Comparison of ENCODE assay signal across 8 mouse cellular contexts in genomic region chr19:5849843-5850527, GRCm38 (mm10). TPM values are rescaled to one million over a fixed set of nuclear protein-coding genes. Genes with fewer than 3 reads are reported as not detected.
DNase-seq lines count a peak whose midpoint lies in the region; ATAC-seq and TF ChIP-seq lines count a peak whose summit lies in the region.

No protein-coding gene starts in this region.

- TF ChIP-seq CTCF in bone marrow macrophage, adult 2 months (IDR thresholded peaks at IDR 0.05; ENCODE audit: low read depth, low read length), result peak; percentile 83
- peak; percentile 98 for TF ChIP-seq CTCF in liver, adult 2 months (IDR thresholded peaks at IDR 0.05; ENCODE audit: low read depth, low read length)

- WGBS in heart, embryonic 11.5 days (ENCODE audit: insufficient replicate concordance), result 28% methylated on average over 11 of the region's 11 CpGs
- 24% methylated on average over 11 of the region's 11 CpGs for WGBS in kidney, embryonic 16.5 days
- WGBS in liver, adult 2 months, result 1% methylated on average over 11 of the region's 11 CpGs

- peak; percentile 95 to 96 for DNase-seq in B cell, adult 2 months
- peak; percentile 97 for DNase-seq in liver, adult 2 months (ENCODE audit: extremely low read depth, low read depth, low spot score)
- peak; percentile 86 to 89 for DNase-seq in spleen, postnatal 36 days (ENCODE audit: low spot score in 2 of 2)

- peak overlapping the region; percentile 29; the same call in 1 of the 2 replicates for H3K4me2 ChIP-seq in heart, embryonic 11.5 days
- H3K4me2 ChIP-seq in kidney, embryonic 16.5 days (replicated peaks; ENCODE audit: low read depth, low read length), result peak overlapping the region; percentile 18; the same call in 1 of the 2 replicates

- H3K4me3 ChIP-seq in bone marrow macrophage, adult 2 months (ENCODE audit: insufficient read depth, low read length), result peak overlapping the region; percentile 81
- 0 out of 2 replicates have a peak overlapping the region, but pooled peaks have one; percentile 5 for H3K4me3 ChIP-seq in heart, embryonic 11.5 days (ENCODE audit: low read depth, low read length)
- H3K4me3 ChIP-seq in kidney, embryonic 16.5 days (ENCODE audit: low read length), result 0 out of 2 replicates have a peak overlapping the region, but pooled peaks have one; percentile 2
- H3K4me3 ChIP-seq in liver, adult 2 months (ENCODE audit: insufficient read depth, low read depth, low read length), result peak overlapping the region; percentile 7

- peak overlapping the region; percentile 100 for H3K27ac ChIP-seq in bone marrow macrophage, adult 2 months (ENCODE audit: insufficient read depth, low read depth, low read length)
- H3K27ac ChIP-seq in heart, embryonic 11.5 days (ENCODE audit: low read depth, low read length), result peak overlapping the region; percentile 51
- H3K27ac ChIP-seq in kidney, embryonic 16.5 days (ENCODE audit: low read length), result peak overlapping the region; percentile 99
- H3K27ac ChIP-seq in liver, adult 2 months (replicated peaks; ENCODE audit: insufficient read depth, low read depth, low read length), result peak overlapping the region; percentile 96

- no peaks in the 10 kb centered on the region for H3K79me2 ChIP-seq in liver, adult 2 months (ENCODE audit: control insufficient read depth, insufficient read depth, low read length)

- peaks cover 32% of the 10 kb centered on the region for H3K4me1 ChIP-seq in bone marrow macrophage, adult 2 months (ENCODE audit: control insufficient read depth, insufficient read depth, low read length)
- H3K4me1 ChIP-seq in heart, embryonic 11.5 days (ENCODE audit: control insufficient read depth, insufficient read depth, low read length), result peaks cover 66% of the 10 kb centered on the region
- H3K4me1 ChIP-seq in kidney, embryonic 16.5 days (ENCODE audit: insufficient read depth, low read length), result peaks cover 38% of the 10 kb centered on the region
- H3K4me1 ChIP-seq in liver, adult 2 months (ENCODE audit: control insufficient read depth, insufficient read depth, low read length), result peaks cover 25% of the 10 kb centered on the region

- ATAC-seq in erythroblast, adult 5-6 weeks (replicated peaks; ENCODE audit: low FRiP score, poor library complexity, severe bottlenecking), result peak; percentile 44
- peak; percentile 12; the same call in 1 of the 2 replicates for ATAC-seq in heart, embryonic 11.5 days (replicated peaks; ENCODE audit: insufficient number of reproducible peaks, low FRiP score, low TSS enrichment)
- no peak for ATAC-seq in kidney, embryonic 16.5 days (ENCODE audit: low FRiP score, low TSS enrichment)
- peak; percentile 20 for ATAC-seq in monocyte, adult 5-6 weeks (replicated peaks; ENCODE audit: insufficient number of reproducible peaks, low FRiP score, low TSS enrichment, poor library complexity, severe bottlenecking)

- H3K27me3 ChIP-seq in heart, embryonic 11.5 days (ENCODE audit: control insufficient read depth, insufficient read depth, low read length), result no peaks in the 10 kb centered on the region
- H3K27me3 ChIP-seq in kidney, embryonic 16.5 days (ENCODE audit: insufficient read depth, low read length), result no peaks in the 10 kb centered on the region
- H3K27me3 ChIP-seq in liver, adult 2 months (ENCODE audit: control insufficient read depth, insufficient read depth, low read length), result no peaks in the 10 kb centered on the region

- H3K9ac ChIP-seq in heart, embryonic 11.5 days (ENCODE audit: low read depth, low read length), result peak overlapping the region; percentile 0; the same call in 1 of the 2 replicates
- peak overlapping the region; percentile 41; the same call in 1 of the 2 replicates for H3K9ac ChIP-seq in kidney, embryonic 16.5 days (replicated peaks; ENCODE audit: low read length)
- peak overlapping the region; percentile 42 for H3K9ac ChIP-seq in liver, adult 2 months (ENCODE audit: low read depth, low read length)

- 0 out of 2 replicates have a peak, but pooled peaks have one; percentile 31 for TF ChIP-seq POLR2A in bone marrow macrophage, adult 2 months (IDR thresholded peaks at IDR 0.05; ENCODE audit: borderline replicate concordance, low read depth, low read length)
- TF ChIP-seq POLR2A in liver, adult 2 months (IDR thresholded peaks at IDR 0.05; ENCODE audit: extremely low read depth, insufficient read depth, low read length), result 0 out of 2 replicates have a peak, but pooled peaks have one; percentile 28

- H3K9me3 ChIP-seq in heart, embryonic 11.5 days (replicated peaks; ENCODE audit: control insufficient read depth, low read length), result no peaks in the 10 kb centered on the region
- H3K9me3 ChIP-seq in kidney, embryonic 16.5 days (ENCODE audit: low read length), result no peaks in the 10 kb centered on the region

- peaks cover 11% of the 10 kb centered on the region; the same call in 1 of the 2 replicates for H3K36me3 ChIP-seq in heart, embryonic 11.5 days (ENCODE audit: control insufficient read depth, insufficient read depth, low read length)
- peaks cover 27% of the 10 kb centered on the region for H3K36me3 ChIP-seq in kidney, embryonic 16.5 days (ENCODE audit: insufficient read depth, low read length)
- no peaks in the 10 kb centered on the region for H3K36me3 ChIP-seq in liver, adult 2 months (ENCODE audit: control insufficient read depth, insufficient read depth, low read length)

RNA-seq across cellular contexts. Expression of gene Frmd8, which starts 25.1 kb away (rescaled TPM):
- polyA plus RNA-seq in bone marrow macrophage, adult 2 months (2012; ENCODE audit: insufficient read depth, insufficient read length, missing spikeins), result 24.6 and 25.2 TPM in 2 replicates
- 5.4 and 6.0 TPM in 2 replicates for total RNA-seq in erythroblast, adult 5-6 weeks (2015; ENCODE audit: low replicate concordance)
- total RNA-seq in erythroblast, adult 5-6 weeks (2017; ENCODE audit: low replicate concordance), result 4.2 and 6.8 TPM in 2 replicates
- 15.4 and 19.3 TPM in 2 replicates for polyA plus RNA-seq in heart, embryonic 11.5 days (2014; fragmentation: Nextera tagmentation; extraction: Ambion mirVana)
- polyA plus RNA-seq in kidney, embryonic 16.5 days (2015; fragmentation: Nextera tagmentation; extraction: Ambion mirVana), result 50.6 and 52.9 TPM in 2 replicates
- total RNA-seq in liver, adult 2 months (2014; rRNA removed), result 5.2 and 5.9 TPM in 2 replicates
- 10.3 and 14.2 TPM in 2 replicates for polyA plus RNA-seq in liver, adult 2 months (2012; rRNA removed)
- 32.8 to 50.6 TPM (median 34.5 TPM) in 3 replicates for total RNA-seq in monocyte, adult 5-6 weeks (2017)

RNA-seq across cellular contexts. Expression of gene Slc25a45, which starts 27.6 kb away (rescaled TPM):
- 74.2 and 78.0 TPM in 2 replicates for polyA plus RNA-seq in bone marrow macrophage, adult 2 months (2012; ENCODE audit: insufficient read depth, insufficient read length, missing spikeins)
- total RNA-seq in erythroblast, adult 5-6 weeks (2015; ENCODE audit: low replicate concordance), result 14.0 and 14.6 TPM in 2 replicates
- 10.0 and 11.3 TPM in 2 replicates for total RNA-seq in erythroblast, adult 5-6 weeks (2017; ENCODE audit: low replicate concordance)
- polyA plus RNA-seq in heart, embryonic 11.5 days (2014; fragmentation: Nextera tagmentation; extraction: Ambion mirVana), result 2.1 and 2.3 TPM in 2 replicates
- 14.8 and 15.7 TPM in 2 replicates for polyA plus RNA-seq in kidney, embryonic 16.5 days (2015; fragmentation: Nextera tagmentation; extraction: Ambion mirVana)
- 8.6 and 13.0 TPM in 2 replicates for total RNA-seq in liver, adult 2 months (2014; rRNA removed)
- polyA plus RNA-seq in liver, adult 2 months (2012; rRNA removed), result 52.8 and 57.7 TPM in 2 replicates
- total RNA-seq in monocyte, adult 5-6 weeks (2017), result 64.4 to 73.5 TPM (median 69.7 TPM) in 3 replicates

RNA-seq across cellular contexts. Expression of gene Tigd3, which starts 44.0 kb away (rescaled TPM):
- polyA plus RNA-seq in bone marrow macrophage, adult 2 months (2012; ENCODE audit: insufficient read depth, insufficient read length, missing spikeins), result 0.61 and 0.70 TPM in 2 replicates
- 0.38 and 1.0 TPM in 2 replicates for total RNA-seq in erythroblast, adult 5-6 weeks (2015; ENCODE audit: low replicate concordance)
- total RNA-seq in erythroblast, adult 5-6 weeks (2017; ENCODE audit: low replicate concordance), result 3.1 and 6.1 TPM in 2 replicates
- 1.5 and 2.6 TPM in 2 replicates for polyA plus RNA-seq in heart, embryonic 11.5 days (2014; fragmentation: Nextera tagmentation; extraction: Ambion mirVana)
- 3.7 and 4.4 TPM in 2 replicates for polyA plus RNA-seq in kidney, embryonic 16.5 days (2015; fragmentation: Nextera tagmentation; extraction: Ambion mirVana)
- total RNA-seq in liver, adult 2 months (2014; rRNA removed), result 0.18 and 0.27 TPM in 2 replicates
- 0.16 and 0.24 TPM in 2 replicates for polyA plus RNA-seq in liver, adult 2 months (2012; rRNA removed)
- 0.64 to 0.97 TPM (median 0.95 TPM) in 3 replicates for total RNA-seq in monocyte, adult 5-6 weeks (2017)

Comparison
In these comparisons a context has a peak if more than half of its experiments do, and no peak if none do; other contexts are left out.
1. H3K4me3 ChIP-seq: peak in every context shown above with its lines; median percentile 81 in bone marrow macrophage, adult 2 months; 7 in liver, adult 2 months; 5 in heart, embryonic 11.5 days; 2 in kidney, embryonic 16.5 days.